ENCODE assay signal across 9 mouse cellular contexts in the genomic region with DNA sequence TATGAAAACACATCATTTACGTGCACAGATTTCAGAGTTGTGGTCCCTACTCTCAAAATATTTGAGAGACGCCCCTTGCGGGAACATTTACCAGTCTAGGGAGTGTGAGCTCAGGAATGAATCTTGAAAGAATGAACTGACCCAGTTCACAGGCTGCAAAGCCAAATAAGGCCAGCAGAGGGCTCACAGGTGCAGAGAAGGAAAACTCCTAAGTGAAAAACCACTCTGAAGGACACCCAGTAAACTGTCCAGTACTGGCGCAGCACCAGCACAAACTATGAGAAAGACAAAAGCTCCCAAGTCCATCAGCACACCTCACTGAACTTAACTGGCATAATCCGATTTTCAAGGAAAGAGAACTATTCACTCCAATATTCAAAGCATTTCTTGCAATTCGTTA.
DNase-seq lines count a peak whose midpoint lies in the region; ATAC-seq and TF ChIP-seq lines count a peak whose summit lies in the region.
"Had no signal": no experiment of that assay in that cellular context is flagged by ENCODE, and none has a peak within 500 bp of the region (broad histone marks: within the 10 kb centered on the region; RNA-seq: fewer than 3 reads in every experiment).

No protein-coding gene starts in this region.

- H3K4me2 ChIP-seq in forebrain, embryonic 13.5 days: no peak overlapping the region

- peak; percentile 77 for ATAC-seq in forebrain, embryonic 13.5 days

- WGBS in forebrain, embryonic 13.5 days: 46% methylated on average over 6 of the region's 6 CpGs
- WGBS in small intestine, adult 2 months: 36% methylated on average over 6 of the region's 6 CpGs

- TF ChIP-seq CTCF in small intestine, adult 2 months (IDR thresholded peaks at IDR 0.05; ENCODE audit: extremely low read depth, insufficient read length, insufficient replicate concordance, low read depth, low read length): peak; percentile 59; the same call in 1 of the 2 replicates

- no peaks in the 10 kb centered on the region for H3K9me3 ChIP-seq in forebrain, embryonic 13.5 days (replicated peaks)

- TF ChIP-seq POLR2A in small intestine, adult 2 months (IDR thresholded peaks at IDR 0.05; ENCODE audit: low read depth, low read length): no peak

- no peaks in the 10 kb centered on the region for H3K36me3 ChIP-seq in forebrain, embryonic 13.5 days (ENCODE audit: poor library complexity, severe bottlenecking)
- no peaks in the 10 kb centered on the region for H3K36me3 ChIP-seq in small intestine, adult 2 months (ENCODE audit: control insufficient read depth, insufficient read depth, low read length)

- no peak overlapping the region for H3K27ac ChIP-seq in forebrain, embryonic 13.5 days
- no peak overlapping the region for H3K27ac ChIP-seq in small intestine, adult 2 months (ENCODE audit: insufficient read depth, low read depth, low read length)
- H3K27ac ChIP-seq: macrophage had no signal

- intact Hi-C loops in heart, postnatal 25 days (cut with DNase I): loop anchor here (2.0 kb wide), 1 partner anchor 81 kb away; no protein-coding TSS in a partner anchor

- no peaks in the 10 kb centered on the region for H3K4me1 ChIP-seq in forebrain, embryonic 13.5 days
- no peaks in the 10 kb centered on the region for H3K4me1 ChIP-seq in small intestine, adult 2 months (ENCODE audit: control insufficient read depth, insufficient read depth, insufficient read length, low read length)

- peak; percentile 41 to 86 for DNase-seq in heart, adult 18-20 months
- no peak for DNase-seq in heart, postnatal 25 days (ENCODE audit: low spot score)
- DNase-seq in c-Kit-positive CD71-positive TER-119-negative erythroid progenitor cells, embryonic 14.5 days (ENCODE audit: low read depth): peak; percentile 27
- DNase-seq in induced T-regulatory cell, adult 2 months (ENCODE audit: low read depth): peak; percentile 41
- DNase-seq in layer of hippocampus, postnatal 36 days: peak; percentile 25 to 35
- DNase-seq in lung, postnatal 4 days: peak; percentile 49 to 64

- H3K4me3 ChIP-seq in forebrain, embryonic 13.5 days: no peak overlapping the region
- no peak overlapping the region for H3K4me3 ChIP-seq in small intestine, adult 2 months (ENCODE audit: low read depth, low read length)

- no peaks in the 10 kb centered on the region for H3K27me3 ChIP-seq in forebrain, embryonic 13.5 days
- no peaks in the 10 kb centered on the region for H3K27me3 ChIP-seq in small intestine, adult 2 months (ENCODE audit: control insufficient read depth, insufficient read depth, low read length)

- no peak overlapping the region for H3K9ac ChIP-seq in forebrain, embryonic 13.5 days
